Mouse (Mus musculus) forebrain, embryonic 14.5 days (tissue): ENCODE data around the gene Hnf4a. TPM values are rescaled to one million over a fixed set of nuclear protein-coding genes. Genes with fewer than 3 reads are reported as not detected.
"Not testable (repeated sequence)": the region's sequence is repeated elsewhere in the genome, so short reads cannot be mapped to it uniquely, and the experiment has no call there.

Experiments used
- ATAC-seq: fragments of 200-750 bp; cut with Nextera tagmentation; 2 replicates; pipeline ENCODE4 v1.8.0; 2017; ENCODE audit warnings: mild to moderate bottlenecking, moderate library complexity
- DNase-seq: peaks from one replicate; pipeline ENCODE4 v3.0.0-alpha.2; 2015; ENCODE audit warnings: low spot score
- H3K27ac ChIP-seq: fragments of 300-500 bp; sonication (generic); 2 replicates; pipeline ENCODE4 v1.5.1; 2014; ENCODE audit warnings: low read depth, mild to moderate bottlenecking, control low read depth, low read length, moderate library complexity
- H3K27me3 ChIP-seq: fragments of 300-500 bp; sonication (generic); replicated peaks from 2 replicates; pipeline ENCODE4 v1.6.1; 2014; ENCODE audit warnings: low read length, control low read depth, mixed read lengths; ENCODE audit not compliant: control insufficient read depth, insufficient read depth
- H3K36me3 ChIP-seq: fragments of 300-500 bp; sonication (generic); 2 replicates; pipeline ENCODE4 v1.6.1; 2014; ENCODE audit warnings: low read length, control low read depth; ENCODE audit not compliant: control insufficient read depth, insufficient read depth
- H3K4me1 ChIP-seq: fragments of 300-500 bp; sonication (generic); 2 replicates; pipeline ENCODE4 v1.6.1; 2014; ENCODE audit warnings: antibody characterized with exemption, low read length, control low read depth; ENCODE audit not compliant: control insufficient read depth, insufficient read depth
- H3K4me2 ChIP-seq: fragments of 300-500 bp; sonication (generic); 2 replicates; pipeline ENCODE4 v1.6.1; 2014; ENCODE audit warnings: mild to moderate bottlenecking, control low read depth, low read length
- H3K4me3 ChIP-seq: fragments of 300-500 bp; sonication (generic); 2 replicates; pipeline ENCODE4 v1.5.1; 2014; ENCODE audit warnings: low read depth, low read length, control low read depth
- H3K9ac ChIP-seq: fragments of 300-500 bp; sonication (generic); 2 replicates; pipeline ENCODE4 v1.6.1; 2014; ENCODE audit warnings: mild to moderate bottlenecking, low read length, control low read depth, moderate library complexity
- H3K9me3 ChIP-seq: fragments of 300-500 bp; sonication (generic); replicated peaks from 2 replicates; pipeline ENCODE4 v1.6.1; 2016; ENCODE audit warnings: low read length, control low read depth, mixed read lengths; ENCODE audit not compliant: control insufficient read depth
- WGBS: fragments of 180-500 bp; shearing (Covaris S2); extraction: QIAGEN DNeasy Blood & Tissue Kit; methylation state at CpG from one replicate; pipeline ENCODE4 v1.1.7; 2014; 5-methylcytosine and 5-hydroxymethylcytosine counted together
- polyA plus RNA-seq: library from polyadenylated mRNA; unstranded; fragments of >200 nt; fragmentation: Nextera tagmentation; extraction: Ambion mirVana; gene quantifications from 2 replicates; pipeline ENCODE4 v1.2.1, GENCODE M21; 2014

Gene Hnf4a
- not detected in 2 replicates for polyA plus RNA-seq

GRCm38 (mm10) chr2:163506300-163507004 is at the start of gene Hnf4a:
TSS of gene Hnf4a (plus strand) at chr2:163506808.
- no peak within 1 kb of the TSS for H3K4me3 ChIP-seq
- no peaks in the 10 kb centered on the region for H3K4me1 ChIP-seq
- no peak within 1 kb of the TSS for H3K9ac ChIP-seq
- 90% methylated on average over 10 of the region's 10 CpGs for WGBS
- H3K36me3 ChIP-seq = no peaks in the 10 kb centered on the region
- no peaks in the 10 kb centered on the region for H3K27me3 ChIP-seq
- DNase-seq = no peak
- no peak for ATAC-seq
- no peaks in the 10 kb centered on the region for H3K9me3 ChIP-seq
- H3K4me2 ChIP-seq = no peak within 1 kb of the TSS
- H3K27ac ChIP-seq = no peak within 1 kb of the TSS

- H3K9ac ChIP-seq = no peak overlapping the region
- ATAC-seq = 0 out of 2 replicates have a peak, but pooled peaks have one; percentile 18
- peak overlapping the region; percentile 22 for H3K4me2 ChIP-seq
- no peak overlapping the region for H3K27ac ChIP-seq
- WGBS = 52% methylated on average over 27 of the region's 27 CpGs
- no peak overlapping the region for H3K4me3 ChIP-seq
- no peak for DNase-seq
- no peaks in the 10 kb centered on the region for H3K27me3 ChIP-seq
- H3K9me3 ChIP-seq = no peaks in the 10 kb centered on the region
- peaks cover 14% of the 10 kb centered on the region for H3K36me3 ChIP-seq
- peaks cover 3% of the 10 kb centered on the region; the same call in 1 of the 2 replicates for H3K4me1 ChIP-seq
Observed at GRCm38 (mm10) chr2:163458539-163459265, 47.9 kb upstream of the Hnf4a start.

DNA sequence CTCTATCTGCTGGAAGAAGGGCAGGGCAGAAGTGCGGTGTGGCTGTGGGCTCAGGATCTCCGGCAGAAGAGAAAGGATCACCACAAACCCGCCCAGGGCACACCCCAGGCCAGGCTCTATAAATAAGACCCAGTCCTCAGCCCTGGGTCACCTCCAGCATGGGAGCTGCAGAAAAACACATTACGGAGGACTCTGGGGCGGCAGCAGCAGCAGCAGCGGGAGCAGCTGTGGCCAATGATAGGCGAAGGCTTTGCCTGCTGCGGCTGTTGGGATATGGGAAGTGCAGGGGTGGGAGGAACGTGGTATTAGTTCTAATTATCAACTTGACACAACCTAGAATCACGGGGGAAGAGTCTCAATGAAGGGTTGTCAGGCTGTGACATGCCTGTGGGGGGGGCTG is 47.2 kb upstream of the Hnf4a start:
- Histone ChIP-seq H3K27ac (no peak overlapping the region), H3K4me3 (no peak overlapping the region)
- DNase-seq = peak; percentile 27

GRCm38 (mm10) chr2:163460622-163461021 is 46.0 kb upstream of the Hnf4a start:
- Histone ChIP-seq H3K27ac (no peak overlapping the region), H3K9me3 (no peaks in the 10 kb centered on the region), H3K36me3 (no peaks in the 10 kb centered on the region), H3K4me1 (peaks cover 3% of the 10 kb centered on the region; the same call in 1 of the 2 replicates), H3K9ac (no peak overlapping the region), H3K27me3 (no peaks in the 10 kb centered on the region), H3K4me3 (no peak overlapping the region), H3K4me2 (no peak overlapping the region)
- DNase-seq = no peak
- 91% methylated on average over 8 of the region's 8 CpGs for WGBS
- no peak for ATAC-seq

More for the DNA sequence above, 47.2 kb upstream of the Hnf4a start:
- Histone ChIP-seq H3K27me3 (no peaks in the 10 kb centered on the region), H3K36me3 (peaks cover 7% of the 10 kb centered on the region), H3K4me2 (peak overlapping the region; percentile 22), H3K4me1 (peaks cover 3% of the 10 kb centered on the region; the same call in 1 of the 2 replicates), H3K9me3 (no peaks in the 10 kb centered on the region), H3K9ac (no peak overlapping the region)
- ATAC-seq = 0 out of 2 replicates have a peak, but pooled peaks have one; percentile 40
- 48% methylated on average over 10 of the region's 10 CpGs for WGBS

DNA sequence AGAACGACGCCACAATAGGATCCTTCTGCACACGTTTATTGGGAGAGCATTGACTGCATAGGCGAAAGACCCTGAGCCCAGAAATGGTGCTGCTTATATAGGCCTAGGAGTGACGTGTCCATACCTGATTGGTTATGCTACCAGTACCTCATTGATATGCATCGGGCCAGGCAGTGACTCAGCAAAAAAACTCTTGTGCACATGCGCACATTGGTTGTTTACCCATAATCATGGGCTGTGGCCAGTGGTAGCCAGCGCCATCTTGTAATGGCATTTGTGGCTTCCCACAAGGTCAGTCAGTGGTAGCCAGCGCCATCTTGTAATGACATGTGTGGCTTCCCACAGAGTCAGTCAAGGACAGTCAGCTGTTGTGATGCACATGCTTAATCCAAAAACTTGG is 45.3 kb upstream of the Hnf4a start:
- 94% methylated on average over 9 of the region's 9 CpGs for WGBS
- H3K4me1 ChIP-seq, ATAC-seq: not testable (repeated sequence)

DNA sequence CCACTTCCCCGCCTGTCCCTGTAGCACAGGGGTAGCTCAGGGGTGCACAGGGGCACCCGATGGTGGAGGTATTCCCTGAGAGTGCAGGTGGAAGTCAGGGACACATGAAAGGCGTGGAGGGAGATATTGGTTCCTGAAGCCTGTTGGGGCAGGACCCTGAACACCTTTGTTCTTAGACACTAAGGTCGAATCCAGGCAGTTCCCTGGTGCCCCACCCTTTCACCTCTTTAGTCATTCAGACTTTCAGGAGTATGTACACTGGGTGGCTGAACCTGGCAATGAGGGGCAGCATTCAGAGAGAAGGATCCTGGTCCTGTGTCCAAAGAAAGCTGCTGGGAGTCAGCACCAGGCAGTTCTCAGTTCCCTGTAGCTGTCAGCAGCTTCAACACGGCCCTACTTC is 44.2 kb upstream of the Hnf4a start:
- Histone ChIP-seq H3K9ac (no peak overlapping the region), H3K27ac (no peak overlapping the region), H3K4me2 (no peak overlapping the region), H3K27me3 (no peaks in the 10 kb centered on the region), H3K4me1 (peaks cover 3% of the 10 kb centered on the region; the same call in 1 of the 2 replicates), H3K36me3 (peaks cover 11% of the 10 kb centered on the region; the same call in 1 of the 2 replicates), H3K4me3 (no peak overlapping the region), H3K9me3 (no peaks in the 10 kb centered on the region)
- ATAC-seq (no peak), DNase-seq (no peak)
- WGBS = 79% methylated on average over 5 of the region's 5 CpGs

More for the DNA sequence above, 45.3 kb upstream of the Hnf4a start:
- not testable (repeated sequence) for H3K36me3 ChIP-seq, DNase-seq, H3K4me2 ChIP-seq, H3K9me3 ChIP-seq, H3K27ac ChIP-seq, H3K4me3 ChIP-seq, H3K9ac ChIP-seq, H3K27me3 ChIP-seq

DNA sequence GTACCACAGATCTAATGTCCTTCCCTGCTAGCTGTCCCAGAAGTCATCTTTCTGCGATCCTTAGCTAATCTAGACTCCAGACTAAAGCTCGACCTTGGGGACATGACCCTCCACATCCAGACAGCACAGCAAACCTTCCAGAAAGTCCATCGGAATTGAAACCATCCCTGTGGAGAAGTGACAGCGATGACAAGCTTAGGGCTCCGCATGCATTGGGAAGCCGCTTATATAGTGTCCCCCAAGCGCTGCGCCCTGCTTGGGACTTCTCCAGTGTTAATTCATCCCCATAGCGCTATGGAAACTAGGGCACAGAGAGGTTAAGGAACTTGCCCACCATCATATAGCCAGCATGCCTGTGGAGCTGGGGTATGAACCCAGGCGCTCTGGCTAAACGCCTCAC is 43.8 kb upstream of the Hnf4a start:
- peaks cover 14% of the 10 kb centered on the region; the same call in 1 of the 2 replicates for H3K36me3 ChIP-seq
- H3K27ac ChIP-seq = no peak overlapping the region
- H3K9ac ChIP-seq = no peak overlapping the region
- no peak for DNase-seq
- no peak overlapping the region for H3K4me3 ChIP-seq
- H3K4me2 ChIP-seq = no peak overlapping the region
- H3K9me3 ChIP-seq = no peaks in the 10 kb centered on the region
- H3K27me3 ChIP-seq = no peaks in the 10 kb centered on the region
- no peak for ATAC-seq
- 80% methylated on average over 11 of the region's 11 CpGs for WGBS
- peaks cover 3% of the 10 kb centered on the region; the same call in 1 of the 2 replicates for H3K4me1 ChIP-seq

DNA sequence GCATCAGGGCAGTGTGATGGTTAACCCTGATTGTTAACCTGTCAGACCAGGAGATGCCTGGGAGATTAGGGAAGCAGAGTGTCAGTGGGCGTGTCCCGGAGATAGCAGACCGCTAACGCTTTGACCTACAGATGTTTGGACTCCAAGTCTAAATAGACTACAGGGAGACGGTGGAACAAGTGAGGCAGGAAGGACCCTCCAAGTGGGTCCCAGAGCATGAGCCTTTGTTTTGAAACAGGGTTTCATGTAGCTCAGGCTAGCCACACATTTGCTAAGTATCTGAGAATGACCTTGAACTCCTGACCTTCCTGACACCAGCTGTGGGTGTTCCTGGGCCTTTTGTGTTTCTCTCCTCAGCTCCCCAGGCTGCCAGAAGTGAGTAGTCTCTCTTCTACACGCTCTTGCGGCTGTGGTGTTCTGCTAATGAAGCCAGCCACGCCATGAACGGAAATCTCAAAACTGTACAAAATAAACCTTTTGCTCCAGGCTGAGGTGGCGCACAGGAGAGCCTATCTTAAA is 43.3 kb upstream of the Hnf4a start:
- H3K36me3 ChIP-seq = peaks cover 18% of the 10 kb centered on the region; the same call in 1 of the 2 replicates
- H3K9me3 ChIP-seq = no peaks in the 10 kb centered on the region
- no peak overlapping the region for H3K27ac ChIP-seq
- H3K4me2 ChIP-seq = no peak overlapping the region
- no peak for DNase-seq
- no peak overlapping the region for H3K9ac ChIP-seq
- no peak overlapping the region for H3K4me3 ChIP-seq
- H3K4me1 ChIP-seq = peaks cover 3% of the 10 kb centered on the region; the same call in 1 of the 2 replicates
- WGBS = 69% methylated on average over 10 of the region's 10 CpGs
- H3K27me3 ChIP-seq = no peaks in the 10 kb centered on the region
- ATAC-seq = no peak
